Mouse (Mus musculus): ENCODE data around the gene Olfr678. TPM values are rescaled to one million over a fixed set of nuclear protein-coding genes. Genes with fewer than 3 reads are reported as not detected.
"Not testable (repeated sequence)": the region's sequence is repeated elsewhere in the genome, so short reads cannot be mapped to it uniquely, and the experiment has no call there.

Olfr678 gene
- total RNA-seq (2014; rRNA removed): not detected in 2 replicates
- not detected in 2 replicates for polyA plus RNA-seq (2015; fragmentation: Nextera tagmentation; extraction: Ambion mirVana)

GRCm38 (mm10) chr7:105064175-105064574 lies at the start of gene Olfr678:
Olfr678 (plus strand) TSS chr7:105064475.
- Histone ChIP-seq H3K27ac (ENCODE audit: low read depth, low read length) (no peak within 1 kb of the TSS), H3K27me3 (ENCODE audit: insufficient read depth, low read length) (no peaks in the 10 kb centered on the region), H3K36me3 (ENCODE audit: insufficient read depth, low read length) (no peaks in the 10 kb centered on the region), H3K4me1 (ENCODE audit: insufficient read depth, low read length) (no peaks in the 10 kb centered on the region), H3K4me2 (ENCODE audit: low read depth, low read length, poor library complexity, severe bottlenecking) (no peak within 1 kb of the TSS), H3K4me3 (ENCODE audit: low read depth, low read length) (no peak within 1 kb of the TSS), H3K9me3 (ENCODE audit: low read length) (no peaks in the 10 kb centered on the region), H3K9ac (replicated peaks; ENCODE audit: low read length, poor library complexity, severe bottlenecking) (no peak within 1 kb of the TSS)
- DNase-seq (ENCODE audit: low spot score) (no peak), ATAC-seq (ENCODE audit: low FRiP score) (no peak)
- WGBS: 96% methylated on average over 1 of the region's 1 CpGs
- no peak for TF ChIP-seq CTCF (IDR thresholded peaks at IDR 0.05)

- no peaks in the 10 kb centered on the region for H3K9me3 ChIP-seq (ENCODE audit: low read length)
These were observed 41.7 kb upstream of the Olfr678 start for GRCm38 (mm10) chr7:105022530-105022929.

GRCm38 (mm10) chr7:105028360-105028759 lies 35.9 kb upstream of the Olfr678 start, which contains the start of gene Olfr675:
Olfr675 (minus strand) TSS chr7:105028460.
- DNase-seq (ENCODE audit: low spot score): no peak
- no peaks in the 10 kb centered on the region for H3K27me3 ChIP-seq (ENCODE audit: insufficient read depth, low read length)
- 66% methylated on average over 1 of the region's 1 CpGs for WGBS
- no peak within 1 kb of the TSS for H3K4me2 ChIP-seq (ENCODE audit: low read depth, low read length, poor library complexity, severe bottlenecking)
- no peaks in the 10 kb centered on the region for H3K9me3 ChIP-seq (ENCODE audit: low read length)
- H3K9ac ChIP-seq (replicated peaks; ENCODE audit: low read length, poor library complexity, severe bottlenecking): no peak within 1 kb of the TSS
- no peaks in the 10 kb centered on the region for H3K4me1 ChIP-seq (ENCODE audit: insufficient read depth, low read length)
- no peak for TF ChIP-seq CTCF (IDR thresholded peaks at IDR 0.05)
- H3K36me3 ChIP-seq (ENCODE audit: insufficient read depth, low read length): no peaks in the 10 kb centered on the region
- no peak within 1 kb of the TSS for H3K4me3 ChIP-seq (ENCODE audit: low read depth, low read length)
- H3K27ac ChIP-seq (ENCODE audit: low read depth, low read length): no peak within 1 kb of the TSS
- ATAC-seq (ENCODE audit: low FRiP score): no peak

More at GRCm38 (mm10) chr7:105022530-105022929, 41.7 kb upstream of the Olfr678 start:
- H3K9ac ChIP-seq (replicated peaks; ENCODE audit: low read length, poor library complexity, severe bottlenecking): no peak overlapping the region
- H3K4me2 ChIP-seq (ENCODE audit: low read depth, low read length, poor library complexity, severe bottlenecking): no peak overlapping the region
- no peak overlapping the region for H3K4me3 ChIP-seq (ENCODE audit: low read depth, low read length)
- no peak overlapping the region for H3K27ac ChIP-seq (ENCODE audit: low read depth, low read length)
- whole genome bisulfite sequencing: 80% methylated on average over 1 of the region's 1 CpGs
- no peaks in the 10 kb centered on the region for H3K27me3 ChIP-seq (ENCODE audit: insufficient read depth, low read length)
- ATAC-seq (ENCODE audit: low FRiP score): no peak
- H3K36me3 ChIP-seq (ENCODE audit: insufficient read depth, low read length): no peaks in the 10 kb centered on the region
- peak; percentile 40 for DNase-seq (ENCODE audit: low spot score)
- no peaks in the 10 kb centered on the region for H3K4me1 ChIP-seq (ENCODE audit: insufficient read depth, low read length)
- TF ChIP-seq CTCF (IDR thresholded peaks at IDR 0.05): peak; percentile 68

GRCm38 (mm10) chr7:105032398-105032797 lies 31.9 kb upstream of the Olfr678 start, which contains the start of gene Olfr676:
Olfr676 (plus strand) TSS chr7:105032698.
- Histone ChIP-seq H3K4me3 (ENCODE audit: low read depth, low read length) (no peak within 1 kb of the TSS), H3K4me2 (ENCODE audit: low read depth, low read length, poor library complexity, severe bottlenecking) (no peak within 1 kb of the TSS), H3K27me3 (ENCODE audit: insufficient read depth, low read length) (no peaks in the 10 kb centered on the region), H3K36me3 (ENCODE audit: insufficient read depth, low read length) (no peaks in the 10 kb centered on the region), H3K9ac (replicated peaks; ENCODE audit: low read length, poor library complexity, severe bottlenecking) (no peak within 1 kb of the TSS), H3K9me3 (ENCODE audit: low read length) (no peaks in the 10 kb centered on the region), H3K27ac (ENCODE audit: low read depth, low read length) (no peak within 1 kb of the TSS), H3K4me1 (ENCODE audit: insufficient read depth, low read length) (no peaks in the 10 kb centered on the region)
- TF ChIP-seq CTCF (IDR thresholded peaks at IDR 0.05): no peak
- no peak for DNase-seq (ENCODE audit: low spot score)
- ATAC-seq (ENCODE audit: low FRiP score): no peak

GRCm38 (mm10) chr7:105033836-105034235 lies 30.4 kb upstream of the Olfr678 start:
- not testable (repeated sequence) for H3K4me3 ChIP-seq (ENCODE audit: low read depth, low read length); H3K4me1 ChIP-seq (ENCODE audit: insufficient read depth, low read length); H3K27me3 ChIP-seq (ENCODE audit: insufficient read depth, low read length); ATAC-seq (ENCODE audit: low FRiP score); H3K9me3 ChIP-seq (ENCODE audit: low read length); H3K27ac ChIP-seq (ENCODE audit: low read depth, low read length); H3K4me2 ChIP-seq (ENCODE audit: low read depth, low read length, poor library complexity, severe bottlenecking); H3K9ac ChIP-seq (replicated peaks; ENCODE audit: low read length, poor library complexity, severe bottlenecking); H3K36me3 ChIP-seq (ENCODE audit: insufficient read depth, low read length)
- WGBS: 64% methylated on average over 5 of the region's 5 CpGs
- peak; percentile 50 for TF ChIP-seq CTCF (IDR thresholded peaks at IDR 0.05)
- peak; percentile 30 for DNase-seq (ENCODE audit: low spot score)

GRCm38 (mm10) chr7:105058951-105059350 lies 5.3 kb upstream of the Olfr678 start:
- ATAC-seq (ENCODE audit: low FRiP score): no peak
- Histone ChIP-seq H3K4me1 (ENCODE audit: insufficient read depth, low read length) (no peaks in the 10 kb centered on the region), H3K27me3 (ENCODE audit: insufficient read depth, low read length) (no peaks in the 10 kb centered on the region), H3K9me3 (ENCODE audit: low read length) (no peaks in the 10 kb centered on the region), H3K9ac (replicated peaks; ENCODE audit: low read length, poor library complexity, severe bottlenecking) (no peak overlapping the region), H3K36me3 (ENCODE audit: insufficient read depth, low read length) (no peaks in the 10 kb centered on the region), H3K4me2 (ENCODE audit: low read depth, low read length, poor library complexity, severe bottlenecking) (no peak overlapping the region), H3K4me3 (ENCODE audit: low read depth, low read length) (no peak overlapping the region), H3K27ac (ENCODE audit: low read depth, low read length) (no peak overlapping the region)
- TF ChIP-seq CTCF (IDR thresholded peaks at IDR 0.05): peak; percentile 62
- peak; percentile 8 for DNase-seq (ENCODE audit: low spot score)

Measured in midbrain, postnatal 0 days (tissue).